Mouse (Mus musculus) spleen, adult 18-20 months (tissue): ENCODE results near the gene Dpp7.

Experiments used
- DNase-seq, 2 experiments: peaks; one replicate each; pipeline ENCODE4 v3.0.0; 2022; ENCODE audit warnings: mixed read lengths in 2 of 2

Gene Dpp7

GRCm38 (mm10) chr2:25310180-25310579 is 46.0 kb downstream of the Dpp7 start:
- DNase-seq, result no peak

- DNase-seq, result no peak
These were observed 50.4 kb downstream of the Dpp7 start for GRCm38 (mm10) chr2:25305587-25306359.

GRCm38 (mm10) chr2:25304657-25305541 is 51.3 kb downstream of the Dpp7 start:
- DNase-seq, result no peak

- no peak for DNase-seq
These were observed 52.1 kb downstream of the Dpp7 start for GRCm38 (mm10) chr2:25303931-25304656.

GRCm38 (mm10) chr2:25303452-25303851 is 52.7 kb downstream of the Dpp7 start:
- DNase-seq, result no peak
